Mouse (Mus musculus): Measurements from ENCODE around the gene Apol7a. TPM values are rescaled to one million over a fixed set of nuclear protein-coding genes. Genes with fewer than 3 reads are reported as not detected.

The Apol7a gene
- polyA plus RNA-seq, 1 experiment, result 0.19 TPM

- H3K27ac ChIP-seq (ENCODE audit: control insufficient read depth, insufficient read depth, low read length), result no peak overlapping the region
- no peaks in the 10 kb centered on the region for H3K27me3 ChIP-seq (ENCODE audit: control insufficient read depth, insufficient read depth, low read length)
- DNase-seq, result no peak
- H3K4me1 ChIP-seq (replicated peaks; ENCODE audit: control insufficient read depth, insufficient read depth, low read length), result no peaks in the 10 kb centered on the region
- H3K4me3 ChIP-seq (ENCODE audit: control insufficient read depth, insufficient read depth, low read length), result no peak overlapping the region
- WGBS, result 80% methylated on average over 6 of the region's 6 CpGs
- no peak for TF ChIP-seq CTCF (IDR thresholded peaks at IDR 0.05; ENCODE audit: borderline replicate concordance, control insufficient read depth, extremely low read depth, insufficient read depth, low read length, poor library complexity)
- no peak for TF ChIP-seq POLR2A (IDR thresholded peaks at IDR 0.05; ENCODE audit: control insufficient read depth, extremely low read depth, insufficient read depth, low read length, poor library complexity)
- H3K36me3 ChIP-seq (ENCODE audit: control insufficient read depth, insufficient read depth, low read length), result no peaks in the 10 kb centered on the region
Measured at GRCm38 (mm10) chr15:77381481-77381880, 17.4 kb downstream of the Apol7a start.

- Histone ChIP-seq H3K27ac (ENCODE audit: control insufficient read depth, insufficient read depth, low read length) (no peak overlapping the region), H3K27me3 (ENCODE audit: control insufficient read depth, insufficient read depth, low read length) (no peaks in the 10 kb centered on the region), H3K4me3 (ENCODE audit: control insufficient read depth, insufficient read depth, low read length) (no peak overlapping the region), H3K4me1 (replicated peaks; ENCODE audit: control insufficient read depth, insufficient read depth, low read length) (no peaks in the 10 kb centered on the region), H3K36me3 (ENCODE audit: control insufficient read depth, insufficient read depth, low read length) (no peaks in the 10 kb centered on the region)
- no peak for DNase-seq
- 64% methylated on average over 4 of the region's 4 CpGs for WGBS
- TF ChIP-seq CTCF (IDR thresholded peaks at IDR 0.05; ENCODE audit: borderline replicate concordance, control insufficient read depth, extremely low read depth, insufficient read depth, low read length, poor library complexity), result no peak
- TF ChIP-seq POLR2A (IDR thresholded peaks at IDR 0.05; ENCODE audit: control insufficient read depth, extremely low read depth, insufficient read depth, low read length, poor library complexity), result no peak
Measured at GRCm38 (mm10) chr15:77379921-77380320, 19.0 kb downstream of the Apol7a start.

GRCm38 (mm10) chr15:77377419-77377818, 21.5 kb downstream of the Apol7a start:
- TF ChIP-seq CTCF (IDR thresholded peaks at IDR 0.05; ENCODE audit: borderline replicate concordance, control insufficient read depth, extremely low read depth, insufficient read depth, low read length, poor library complexity), result no peak
- TF ChIP-seq POLR2A (IDR thresholded peaks at IDR 0.05; ENCODE audit: control insufficient read depth, extremely low read depth, insufficient read depth, low read length, poor library complexity), result no peak
- Histone ChIP-seq H3K36me3 (ENCODE audit: control insufficient read depth, insufficient read depth, low read length) (no peaks in the 10 kb centered on the region), H3K27ac (ENCODE audit: control insufficient read depth, insufficient read depth, low read length) (no peak overlapping the region), H3K4me3 (ENCODE audit: control insufficient read depth, insufficient read depth, low read length) (no peak overlapping the region), H3K4me1 (replicated peaks; ENCODE audit: control insufficient read depth, insufficient read depth, low read length) (no peaks in the 10 kb centered on the region), H3K27me3 (ENCODE audit: control insufficient read depth, insufficient read depth, low read length) (no peaks in the 10 kb centered on the region)
- DNase-seq, result no peak
- WGBS, result 96% methylated on average over 4 of the region's 4 CpGs

DNA sequence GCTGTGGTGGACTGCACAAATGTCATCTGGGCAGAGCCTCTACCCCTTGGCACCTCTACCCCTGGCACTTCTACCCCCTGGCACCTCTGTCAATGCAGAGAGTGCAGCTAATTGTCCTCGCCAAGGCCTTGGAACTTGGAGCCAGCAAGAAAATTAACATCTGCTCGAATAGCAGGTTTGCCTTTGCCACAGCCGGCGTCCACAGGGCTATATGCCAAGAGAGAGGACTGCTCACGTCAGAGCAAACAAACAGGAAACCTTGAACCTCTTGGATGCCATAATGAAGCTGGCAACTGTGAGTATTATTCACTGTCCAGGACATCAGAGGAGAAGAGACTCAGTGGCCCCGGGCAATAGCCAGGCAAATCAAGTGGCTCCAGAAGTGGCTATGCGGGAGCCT, 22.0 kb downstream of the Apol7a start:
- 91% methylated on average over 7 of the region's 7 CpGs for WGBS
- H3K27me3 ChIP-seq (ENCODE audit: control insufficient read depth, insufficient read depth, low read length), result no peaks in the 10 kb centered on the region
- no peak for DNase-seq
- H3K4me3 ChIP-seq (ENCODE audit: control insufficient read depth, insufficient read depth, low read length), result no peak overlapping the region
- H3K4me1 ChIP-seq (replicated peaks; ENCODE audit: control insufficient read depth, insufficient read depth, low read length), result no peaks in the 10 kb centered on the region
- no peak for TF ChIP-seq CTCF (IDR thresholded peaks at IDR 0.05; ENCODE audit: borderline replicate concordance, control insufficient read depth, extremely low read depth, insufficient read depth, low read length, poor library complexity)
- no peak for TF ChIP-seq POLR2A (IDR thresholded peaks at IDR 0.05; ENCODE audit: control insufficient read depth, extremely low read depth, insufficient read depth, low read length, poor library complexity)
- no peaks in the 10 kb centered on the region for H3K36me3 ChIP-seq (ENCODE audit: control insufficient read depth, insufficient read depth, low read length)
- no peak overlapping the region for H3K27ac ChIP-seq (ENCODE audit: control insufficient read depth, insufficient read depth, low read length)

GRCm38 (mm10) chr15:77370588-77370987, 28.3 kb downstream of the Apol7a start:
- no peaks in the 10 kb centered on the region for H3K4me1 ChIP-seq (replicated peaks; ENCODE audit: control insufficient read depth, insufficient read depth, low read length)
- H3K27me3 ChIP-seq (ENCODE audit: control insufficient read depth, insufficient read depth, low read length), result no peaks in the 10 kb centered on the region
- TF ChIP-seq POLR2A (IDR thresholded peaks at IDR 0.05; ENCODE audit: control insufficient read depth, extremely low read depth, insufficient read depth, low read length, poor library complexity) (no peak), CTCF (IDR thresholded peaks at IDR 0.05; ENCODE audit: borderline replicate concordance, control insufficient read depth, extremely low read depth, insufficient read depth, low read length, poor library complexity) (no peak)
- no peaks in the 10 kb centered on the region for H3K36me3 ChIP-seq (ENCODE audit: control insufficient read depth, insufficient read depth, low read length)
- DNase-seq, result no peak
- no peak overlapping the region for H3K4me3 ChIP-seq (ENCODE audit: control insufficient read depth, insufficient read depth, low read length)
- 94% methylated on average over 8 of the region's 8 CpGs for WGBS
- H3K27ac ChIP-seq (ENCODE audit: control insufficient read depth, insufficient read depth, low read length), result no peak overlapping the region

GRCm38 (mm10) chr15:77369981-77370380, 28.9 kb downstream of the Apol7a start:
- Histone ChIP-seq H3K36me3 (ENCODE audit: control insufficient read depth, insufficient read depth, low read length) (no peaks in the 10 kb centered on the region), H3K27me3 (ENCODE audit: control insufficient read depth, insufficient read depth, low read length) (no peaks in the 10 kb centered on the region), H3K4me1 (replicated peaks; ENCODE audit: control insufficient read depth, insufficient read depth, low read length) (no peaks in the 10 kb centered on the region), H3K4me3 (ENCODE audit: control insufficient read depth, insufficient read depth, low read length) (no peak overlapping the region), H3K27ac (ENCODE audit: control insufficient read depth, insufficient read depth, low read length) (no peak overlapping the region)
- no peak for TF ChIP-seq CTCF (IDR thresholded peaks at IDR 0.05; ENCODE audit: borderline replicate concordance, control insufficient read depth, extremely low read depth, insufficient read depth, low read length, poor library complexity)
- TF ChIP-seq POLR2A (IDR thresholded peaks at IDR 0.05; ENCODE audit: control insufficient read depth, extremely low read depth, insufficient read depth, low read length, poor library complexity), result no peak
- WGBS, result 96% methylated on average over 21 of the region's 21 CpGs
- no peak for DNase-seq

DNA sequence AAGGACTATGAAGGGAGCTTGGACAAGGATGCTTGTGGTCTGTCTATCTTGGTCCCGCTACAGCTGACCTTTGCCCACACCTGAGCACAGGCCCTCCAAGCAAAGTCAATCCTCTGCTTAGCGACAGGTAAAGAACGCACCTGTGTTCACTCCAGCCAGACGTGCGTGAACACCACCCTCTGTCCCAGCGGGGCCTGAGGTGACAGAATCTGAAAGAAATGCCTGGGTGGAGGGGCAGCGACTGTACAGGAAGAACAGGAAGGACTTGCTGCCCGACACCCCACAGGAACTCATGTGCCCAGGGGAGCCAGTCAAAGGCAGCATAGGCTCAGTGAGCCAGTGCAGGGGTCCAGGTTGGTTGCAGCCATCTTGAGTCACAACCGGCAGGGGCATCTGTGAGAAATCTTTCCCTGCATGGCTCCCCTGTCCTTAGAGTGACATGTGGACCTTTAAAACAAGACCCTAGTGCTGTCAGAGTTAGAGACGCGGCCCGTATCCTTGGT, 30.0 kb downstream of the Apol7a start:
- DNase-seq, result no peak
- Histone ChIP-seq H3K4me1 (replicated peaks; ENCODE audit: control insufficient read depth, insufficient read depth, low read length) (no peaks in the 10 kb centered on the region), H3K27me3 (ENCODE audit: control insufficient read depth, insufficient read depth, low read length) (no peaks in the 10 kb centered on the region), H3K27ac (ENCODE audit: control insufficient read depth, insufficient read depth, low read length) (no peak overlapping the region), H3K36me3 (ENCODE audit: control insufficient read depth, insufficient read depth, low read length) (no peaks in the 10 kb centered on the region), H3K4me3 (ENCODE audit: control insufficient read depth, insufficient read depth, low read length) (no peak overlapping the region)
- TF ChIP-seq POLR2A (IDR thresholded peaks at IDR 0.05; ENCODE audit: control insufficient read depth, extremely low read depth, insufficient read depth, low read length, poor library complexity), result no peak
- WGBS, result 77% methylated on average over 12 of the region's 12 CpGs
